Mouse (Mus musculus): ENCODE measurements around the gene Gm973.
A peak's percentile ranks its signal among the peaks of the same experiment; 100 is the strongest.

- no peak for TF ChIP-seq CHD1 (IDR thresholded peaks at IDR 0.05; ENCODE audit: low read depth, low read length)
- TF ChIP-seq POLR2A (IDR thresholded peaks at IDR 0.05; ENCODE audit: control insufficient read depth in 1 of 2, insufficient read depth in 1 of 2, low read depth in 1 of 2, low read length in 2 of 2, poor library complexity in 1 of 2), result peak; percentile 67 to 94
- TF ChIP-seq ELF1 (IDR thresholded peaks at IDR 0.05; ENCODE audit: low read depth, low read length), result peak; percentile 88
- TF ChIP-seq CTCF (IDR thresholded peaks at IDR 0.05 in 2 of 3, conservative IDR thresholded peaks at IDR 0.05 in 1 of 3; ENCODE audit: control insufficient read depth in 1 of 3, insufficient read depth in 1 of 3, low read depth in 2 of 3, low read length in 3 of 3, poor library complexity in 1 of 3, severe bottlenecking in 1 of 3), result no peak
- no peak for TF ChIP-seq RCOR1 (IDR thresholded peaks at IDR 0.05; ENCODE audit: low read depth, low read length)
- TF ChIP-seq CHD2 (IDR thresholded peaks at IDR 0.05; ENCODE audit: low read length), result no peak
- no peak for TF ChIP-seq EP300 (IDR thresholded peaks at IDR 0.05; ENCODE audit: low read depth in 1 of 2, low read length in 2 of 2)
- peak; percentile 32; the same call in 1 of the 2 replicates for TF ChIP-seq MAX (IDR thresholded peaks at IDR 0.05; ENCODE audit: low read length)
Observed at GRCm38 (mm10) chr1:59670641-59671168, 154.6 kb downstream of the Gm973 start, which contains the start of gene Sumo1.

All from MEL (cell line).